Mouse (Mus musculus) ovary, postnatal 14 days (tissue): ENCODE results near the gene Sel1l3.

ENCODE experiments used
- DNase-seq: peaks from one replicate; pipeline ENCODE4 v3.0.0; 2022; ENCODE audit warnings: low spot score

Gene Sel1l3

DNA sequence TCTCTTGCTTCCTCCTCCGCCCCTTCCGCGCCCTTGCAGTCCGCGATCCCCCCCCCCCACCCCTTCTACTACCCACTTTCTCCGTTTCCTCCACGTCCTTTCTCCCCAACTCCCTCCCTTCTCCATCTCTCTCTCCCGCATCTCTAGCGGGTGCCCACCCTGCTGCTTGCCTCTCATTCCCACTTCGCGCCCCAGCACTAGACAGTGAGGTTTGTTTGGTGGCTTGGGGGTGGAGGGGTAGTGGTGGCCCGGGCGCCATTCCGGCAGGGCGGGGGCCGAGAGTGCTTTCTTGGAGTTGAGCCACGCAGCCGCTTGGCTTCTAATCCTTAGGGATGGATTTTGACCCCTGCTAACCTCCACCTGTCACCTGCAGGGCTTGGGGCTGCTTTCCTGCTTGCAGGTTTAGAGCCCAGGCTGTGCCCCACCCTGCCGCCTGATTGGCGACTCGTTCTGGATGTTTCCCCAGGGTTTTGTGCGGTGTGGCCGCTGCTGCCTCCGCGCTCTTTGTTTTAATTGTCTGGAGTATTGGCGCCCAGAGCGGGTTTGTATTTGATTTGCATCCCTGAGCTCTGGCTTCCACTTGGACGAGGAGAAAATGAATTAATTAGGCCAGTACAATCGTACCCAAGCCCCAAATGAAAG lies at the start of gene Sel1l3:
Gene Sel1l3 (minus strand): TSS at position 217 of the 642 bp plus-strand sequence.
- DNase-seq = no peak

DNA sequence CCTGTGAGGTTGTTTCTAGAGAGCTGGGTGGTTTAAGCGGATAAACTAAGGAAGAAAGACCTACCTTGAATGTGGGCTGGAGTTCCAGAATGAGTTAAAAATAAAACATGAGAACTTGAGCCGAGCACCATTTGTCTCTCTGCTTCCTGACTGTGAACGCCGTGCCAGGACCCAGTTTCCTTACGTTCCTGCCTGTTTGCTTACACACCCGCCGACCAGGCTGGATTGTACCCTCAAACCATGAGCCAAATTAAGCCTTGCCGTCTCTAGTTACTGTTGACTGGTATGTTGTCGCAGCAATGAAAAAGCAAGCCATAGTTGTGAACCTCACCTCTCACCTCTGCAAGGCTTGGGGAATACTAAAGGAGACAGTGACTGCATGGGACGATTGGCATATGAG lies 48.3 kb upstream of the Sel1l3 start:
- no peak for DNase-seq

DNA sequence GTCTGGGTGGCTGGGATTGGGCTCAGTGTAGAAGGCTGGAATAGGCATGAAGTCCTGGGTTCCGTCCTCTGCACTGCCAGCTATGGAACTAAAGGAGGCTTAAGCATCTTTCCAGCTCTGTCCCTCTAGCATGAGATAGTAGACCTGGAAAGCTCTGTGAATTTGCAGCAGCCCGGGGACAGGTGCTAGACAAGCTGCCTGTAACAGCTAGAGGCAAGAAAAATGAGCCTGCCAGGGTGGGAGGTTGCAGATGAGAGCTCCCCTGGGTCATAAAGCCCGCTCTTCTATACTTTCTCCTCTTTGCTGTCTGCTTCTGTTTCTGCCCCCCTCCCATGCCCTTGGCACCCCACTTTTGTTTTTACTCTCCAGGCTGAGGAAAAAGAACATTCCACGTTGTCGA lies 46.2 kb upstream of the Sel1l3 start:
- no peak for DNase-seq

DNA sequence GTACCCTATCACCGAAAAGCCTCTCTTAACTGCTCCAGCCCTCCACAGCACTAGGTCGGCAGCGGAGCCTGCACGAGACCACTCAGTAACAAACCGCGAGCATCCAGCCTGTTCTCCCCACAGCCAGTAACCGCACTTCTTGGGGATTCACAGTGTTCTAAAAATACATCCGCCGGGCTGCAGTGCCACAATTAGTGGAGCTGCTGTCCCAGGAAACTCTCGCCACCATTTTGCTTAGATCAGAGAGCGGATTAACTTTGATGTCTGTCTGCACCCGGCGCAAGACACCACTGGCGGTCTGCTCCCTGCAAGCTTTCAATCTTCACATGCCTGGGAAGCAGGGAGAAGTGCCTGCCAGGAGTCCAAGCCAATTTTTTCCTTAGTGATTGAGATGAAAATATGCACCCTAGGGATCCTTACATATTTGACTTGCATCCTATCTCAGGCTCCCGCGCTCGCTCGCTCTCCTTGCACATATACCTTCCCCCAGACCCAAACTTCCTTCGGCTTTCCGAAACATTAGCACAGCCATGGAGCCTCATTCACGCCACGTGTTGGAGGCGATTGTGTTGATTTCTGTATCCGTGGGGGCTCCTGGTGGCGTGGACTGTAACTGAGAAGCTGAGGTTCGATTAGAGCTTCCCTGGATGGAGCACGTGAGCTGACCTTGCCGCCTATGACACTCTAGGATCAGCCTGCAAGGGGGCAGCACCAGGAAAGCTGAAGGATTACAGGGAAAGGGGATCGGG lies 44.5 kb upstream of the Sel1l3 start:
- no peak for DNase-seq

DNA sequence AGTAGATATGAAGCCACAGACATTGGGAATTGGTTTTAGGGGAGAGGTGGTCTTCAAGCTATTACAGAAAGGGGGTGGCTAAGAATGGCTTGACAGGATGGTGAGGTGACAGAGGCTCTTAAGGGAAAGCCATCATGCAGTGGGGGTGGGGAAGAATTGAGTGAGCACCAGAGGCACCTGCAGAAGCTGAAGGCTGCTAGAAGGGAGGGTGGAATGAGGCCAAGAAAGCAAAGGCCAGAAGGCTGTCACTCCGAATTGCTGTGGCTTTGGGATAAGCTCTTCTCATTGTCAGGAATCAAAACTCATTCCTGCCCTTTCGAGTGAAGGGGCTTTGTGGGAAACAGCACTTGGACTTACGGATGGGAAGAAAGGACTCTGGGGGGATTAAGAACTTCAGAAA lies 41.1 kb upstream of the Sel1l3 start:
- DNase-seq = no peak

DNA sequence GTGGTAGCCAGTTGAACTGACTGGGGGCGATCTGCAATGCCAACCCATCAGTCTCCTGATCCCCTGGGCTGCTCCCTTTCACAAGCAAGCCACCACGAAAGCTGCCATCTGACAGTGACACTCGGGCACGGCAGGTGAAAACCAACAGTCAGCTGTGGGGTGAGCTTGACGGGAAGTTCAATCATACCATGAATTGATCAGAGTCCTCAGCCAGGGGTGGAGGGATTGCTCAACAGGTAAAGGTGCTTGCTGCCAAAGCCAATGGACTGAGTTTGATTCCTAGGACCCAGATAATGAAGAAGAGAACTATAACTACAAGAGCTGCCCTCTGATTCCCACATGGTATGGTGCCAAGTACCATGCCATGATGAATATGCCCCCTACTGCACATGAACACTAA lies 40.4 kb upstream of the Sel1l3 start:
- no peak for DNase-seq

DNA sequence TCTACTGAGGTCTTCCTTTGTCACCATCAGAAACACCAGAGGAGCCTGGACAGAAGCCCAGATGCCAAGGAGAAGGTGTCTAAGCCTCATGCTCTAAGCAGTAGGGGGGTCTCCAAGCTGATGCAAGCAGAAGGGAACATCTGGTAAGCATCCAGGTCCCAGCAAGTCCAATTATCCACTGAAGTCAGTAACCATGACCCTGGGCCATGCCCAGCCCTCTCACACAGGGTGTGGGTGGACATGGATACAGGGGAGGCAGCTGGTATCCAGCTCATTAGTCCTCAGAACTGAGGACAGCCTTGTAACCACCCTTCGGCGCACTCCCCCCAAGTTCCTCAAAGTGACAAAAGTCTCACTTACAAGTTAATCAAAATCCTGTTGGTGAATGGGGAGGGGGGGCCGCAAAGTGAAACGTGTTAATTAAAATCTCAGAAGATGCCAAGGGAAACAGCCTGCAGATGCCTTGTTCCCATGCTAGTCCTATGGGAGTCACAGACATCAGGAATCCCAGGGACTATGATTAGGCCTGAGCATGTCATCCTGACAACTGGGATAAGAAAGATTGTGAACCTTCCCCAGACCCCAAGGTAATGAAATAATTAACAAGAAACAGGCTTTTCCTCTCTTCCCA lies 35.8 kb upstream of the Sel1l3 start:
- DNase-seq = no peak

DNA sequence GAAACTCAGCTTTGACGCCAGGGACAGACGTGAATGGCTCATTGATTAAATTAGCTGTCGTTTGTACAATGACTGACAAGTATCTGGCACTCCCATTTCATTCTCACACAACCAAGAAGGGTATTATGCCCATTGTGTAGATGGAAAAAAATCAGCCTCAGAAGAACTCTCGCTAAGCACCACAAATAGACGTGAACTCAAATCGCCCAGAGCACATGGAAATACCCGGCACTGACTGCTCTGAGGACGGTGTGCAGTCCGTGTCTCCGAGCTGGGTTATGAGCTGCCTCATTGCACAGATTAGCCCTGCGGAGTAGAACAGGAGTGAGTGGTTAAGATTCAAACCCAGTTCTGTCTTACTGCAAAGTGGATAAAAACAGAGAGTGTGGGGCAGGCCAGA lies 34.8 kb upstream of the Sel1l3 start:
- DNase-seq = no peak

DNA sequence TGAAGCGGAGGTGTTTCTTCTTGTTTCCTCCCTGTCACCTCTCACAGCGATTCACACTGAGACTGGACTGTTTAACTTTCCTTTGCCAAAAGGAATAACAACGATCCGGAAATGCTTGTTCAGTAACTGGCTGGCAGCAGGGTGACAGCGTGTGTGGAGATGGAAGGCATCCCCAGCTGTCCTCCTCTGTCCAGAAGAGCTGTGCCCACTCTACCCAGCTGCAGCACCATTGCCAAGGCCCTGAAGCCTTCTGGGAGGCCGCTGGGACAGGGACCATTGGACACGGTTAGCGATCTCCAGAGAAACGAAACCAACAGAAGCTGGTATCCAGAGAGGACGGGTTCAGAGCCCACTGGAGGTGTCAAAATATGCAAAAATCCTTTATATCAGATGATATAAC lies 30.2 kb upstream of the Sel1l3 start:
- no peak for DNase-seq

DNA sequence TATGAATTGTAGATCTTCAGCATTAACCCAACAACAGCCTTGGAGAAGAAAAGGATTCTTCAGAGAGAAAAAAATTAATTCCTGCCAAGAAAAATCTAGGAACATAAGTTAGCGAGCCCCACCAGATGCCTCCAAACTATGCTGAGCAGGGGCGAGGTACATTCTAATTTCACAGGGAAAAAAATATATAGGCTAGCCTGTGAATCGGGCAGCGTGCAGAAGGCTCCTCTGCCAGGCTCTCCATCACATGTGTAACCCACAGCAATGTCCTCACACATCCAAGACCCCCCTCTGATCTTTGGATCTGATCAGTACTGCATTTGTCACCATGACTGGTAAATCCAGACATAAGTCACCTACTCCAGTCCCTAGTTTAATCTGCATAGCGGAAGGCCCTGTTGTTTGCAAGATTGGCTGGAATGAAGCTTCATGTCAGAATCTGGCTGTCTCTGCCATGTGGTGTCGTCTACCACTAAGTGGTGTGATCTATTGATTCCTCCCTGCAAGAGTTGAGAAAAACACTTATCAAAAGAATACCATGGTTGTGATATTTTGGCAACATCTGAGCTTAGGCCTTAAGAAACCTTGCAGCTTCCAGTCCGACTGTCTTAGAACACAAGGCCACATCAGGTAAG lies 29.3 kb upstream of the Sel1l3 start:
- DNase-seq = no peak

DNA sequence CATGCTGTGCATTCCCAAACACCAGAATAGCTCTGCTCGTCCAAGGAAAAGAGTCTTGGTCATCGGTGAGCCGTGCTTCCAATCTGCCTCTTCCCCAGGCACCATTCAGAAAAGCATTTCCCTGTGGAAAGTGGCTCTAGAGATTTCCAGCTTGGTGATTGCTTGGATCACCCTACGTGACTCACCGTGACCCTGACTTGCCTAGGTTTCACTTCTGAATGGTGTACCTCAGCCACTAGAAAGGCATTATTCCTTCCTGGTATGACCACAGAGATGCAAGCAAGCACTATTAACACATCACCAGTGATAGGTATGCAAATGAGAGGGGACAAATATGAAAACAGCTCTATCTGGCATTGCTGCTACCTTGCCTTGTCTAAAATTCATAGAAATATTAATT lies 28.2 kb upstream of the Sel1l3 start:
- DNase-seq = no peak

DNA sequence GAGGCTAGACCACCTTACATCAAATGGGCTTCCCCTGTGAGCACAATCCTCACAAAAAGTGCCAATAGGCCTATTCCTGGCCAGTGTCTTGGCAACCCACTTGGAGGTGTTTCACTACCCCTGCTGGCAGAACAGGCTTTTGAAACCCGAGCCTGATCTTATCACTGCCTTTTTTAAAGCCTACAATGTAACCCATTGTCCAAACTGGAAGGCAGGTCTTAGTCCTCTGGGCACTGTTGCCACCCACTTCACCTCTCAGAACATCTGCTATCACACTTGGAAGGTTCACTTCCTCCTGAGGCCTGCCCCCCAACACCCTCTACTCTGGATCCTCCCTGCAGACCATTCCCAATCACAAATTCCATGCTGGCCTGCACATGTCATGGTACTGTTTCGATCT lies 27.4 kb upstream of the Sel1l3 start:
- no peak for DNase-seq

DNA sequence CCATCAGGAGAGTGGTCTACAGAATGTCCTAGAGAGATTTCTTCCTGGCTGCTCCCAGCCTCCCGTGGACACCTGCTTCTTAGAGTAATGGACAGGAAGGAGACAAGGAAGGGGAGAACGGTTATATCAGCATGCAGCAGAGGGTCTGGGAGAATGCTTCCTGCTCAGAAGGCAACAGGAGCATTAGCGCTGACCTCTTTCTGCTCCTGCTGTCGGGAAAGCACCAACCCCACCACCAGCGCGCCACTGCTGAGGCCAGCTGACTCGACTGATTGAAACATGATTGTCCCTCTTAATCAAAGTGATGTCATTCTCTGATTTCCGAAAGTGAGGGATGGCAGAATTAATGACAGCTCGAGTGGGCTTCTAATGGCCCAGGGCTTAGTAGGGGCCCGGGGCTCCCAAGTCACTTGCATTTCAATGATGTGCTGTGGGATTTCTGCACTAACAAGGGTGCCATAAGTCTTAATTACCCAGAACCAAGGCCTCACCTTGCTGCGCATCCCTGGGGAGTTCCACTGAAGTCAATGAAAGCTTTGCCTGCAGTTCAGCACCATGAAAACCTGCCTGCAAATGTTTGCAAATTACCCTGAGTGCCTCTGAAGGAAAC lies 26.2 kb upstream of the Sel1l3 start:
- DNase-seq = no peak

DNA sequence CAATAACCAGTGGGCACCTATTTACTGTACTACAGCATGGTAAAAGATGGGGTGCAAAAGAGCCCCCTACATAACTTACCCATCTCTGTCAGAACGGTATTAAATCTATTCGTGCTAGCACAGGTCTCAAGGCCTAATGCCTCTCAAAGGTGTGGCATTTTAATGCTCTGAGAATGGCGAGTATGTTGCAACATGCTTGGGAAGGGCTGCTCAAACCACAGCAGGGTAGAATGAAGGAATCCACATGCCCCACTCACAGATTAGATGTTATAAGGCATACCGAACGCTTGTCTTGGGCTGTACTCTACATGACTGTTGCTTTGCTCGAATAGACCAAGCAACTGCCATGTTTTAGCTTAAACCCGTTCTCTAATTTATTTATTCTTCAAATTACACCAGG lies 25.5 kb upstream of the Sel1l3 start:
- DNase-seq = no peak

DNA sequence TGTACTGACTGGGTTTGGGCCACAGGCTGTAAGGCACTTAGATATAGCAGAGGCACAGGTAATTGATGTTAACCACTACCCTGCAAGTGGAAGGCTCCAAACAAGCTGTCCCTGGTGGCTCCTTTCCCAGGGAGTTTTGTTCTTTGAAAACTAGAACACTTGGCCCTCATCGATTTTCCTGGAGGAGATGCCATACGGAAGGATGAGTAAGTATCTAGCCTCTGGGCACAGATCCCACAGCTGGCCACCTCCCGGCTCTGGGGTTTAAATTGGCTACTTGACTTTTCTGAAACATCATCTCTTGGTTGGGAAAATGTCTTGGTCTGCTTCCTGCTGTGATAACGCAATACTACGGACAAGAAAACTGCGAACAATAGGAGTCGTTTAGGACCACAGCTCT lies 25.0 kb upstream of the Sel1l3 start:
- no peak for DNase-seq

DNA sequence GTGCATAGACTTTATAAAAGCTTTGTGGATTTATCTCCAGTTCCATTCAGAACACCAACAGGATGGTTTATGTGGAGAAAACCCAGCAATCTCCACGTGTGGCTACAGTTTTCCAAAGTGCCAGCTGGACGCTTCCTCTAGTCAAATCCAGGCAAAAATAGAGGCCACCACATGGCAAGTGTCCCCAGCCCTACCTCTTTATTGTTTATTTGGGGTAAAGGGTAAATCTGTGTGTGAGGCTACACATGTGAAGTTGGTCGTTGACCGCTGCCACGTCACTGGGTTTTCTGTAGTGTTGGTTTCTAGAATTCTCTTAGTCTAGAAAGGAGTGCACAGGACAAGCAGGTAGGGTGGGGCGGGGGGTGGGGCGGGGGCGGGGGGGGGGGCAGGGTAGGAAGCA lies 23.0 kb upstream of the Sel1l3 start:
- no peak for DNase-seq

DNA sequence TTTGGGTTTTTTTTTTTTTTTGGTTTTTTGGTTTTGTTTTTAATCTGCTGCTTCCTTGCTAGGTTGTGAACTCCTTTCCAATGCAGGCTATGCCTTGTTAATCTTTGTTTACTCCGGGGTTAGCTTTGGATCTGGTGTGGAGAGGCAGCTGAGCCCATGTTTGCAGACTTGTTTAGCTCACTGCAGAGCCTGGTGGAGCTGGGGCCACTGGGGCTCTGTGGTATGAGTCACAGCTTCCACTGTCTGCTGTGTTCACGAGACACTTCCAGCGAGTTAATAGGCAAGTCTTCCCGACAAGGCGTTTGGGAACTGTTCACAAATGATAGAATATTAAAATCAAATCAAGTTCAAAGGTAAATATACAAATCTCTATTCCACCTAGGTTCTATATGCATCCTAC lies 22.4 kb upstream of the Sel1l3 start:
- no peak for DNase-seq

DNA sequence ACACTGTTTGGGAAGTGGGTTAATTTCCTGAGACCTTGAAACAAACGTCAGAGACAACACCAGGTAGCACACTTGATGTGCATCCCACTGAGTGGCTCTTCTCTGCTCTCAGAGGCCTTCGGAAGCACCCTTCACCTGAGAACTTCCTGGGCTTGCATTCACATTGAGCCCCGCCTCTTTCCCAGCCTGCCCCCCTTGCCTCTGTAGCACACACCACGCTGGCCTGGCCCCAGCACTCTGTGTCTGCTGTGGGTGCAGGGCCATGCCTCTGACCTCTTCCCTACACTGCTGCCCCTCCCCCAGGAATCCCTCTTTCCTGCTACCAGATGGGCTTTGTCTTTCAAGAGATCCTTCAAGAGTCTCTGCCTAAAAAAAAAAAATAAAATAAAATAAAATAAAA lies 21.8 kb upstream of the Sel1l3 start:
- no peak for DNase-seq

DNA sequence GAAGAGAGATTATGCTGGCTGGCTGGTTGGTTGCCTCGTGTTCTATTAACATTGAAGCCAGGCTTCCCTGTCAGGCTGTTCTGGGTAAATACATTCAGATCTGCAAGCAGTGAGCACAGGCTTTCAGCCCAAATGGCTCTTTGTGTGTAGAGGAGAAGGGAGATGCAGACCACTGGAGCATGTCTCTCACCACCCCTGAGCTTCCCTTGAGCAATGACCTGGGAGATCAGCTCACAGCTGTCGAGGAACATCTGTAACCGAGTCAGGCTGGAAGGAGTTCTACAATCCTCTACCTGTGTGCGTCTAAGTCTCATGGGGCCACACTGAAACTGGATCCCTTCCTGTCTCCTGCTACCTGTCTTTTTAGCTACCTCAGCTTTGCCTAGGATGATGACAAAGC lies 16.8 kb upstream of the Sel1l3 start:
- no peak for DNase-seq

DNA sequence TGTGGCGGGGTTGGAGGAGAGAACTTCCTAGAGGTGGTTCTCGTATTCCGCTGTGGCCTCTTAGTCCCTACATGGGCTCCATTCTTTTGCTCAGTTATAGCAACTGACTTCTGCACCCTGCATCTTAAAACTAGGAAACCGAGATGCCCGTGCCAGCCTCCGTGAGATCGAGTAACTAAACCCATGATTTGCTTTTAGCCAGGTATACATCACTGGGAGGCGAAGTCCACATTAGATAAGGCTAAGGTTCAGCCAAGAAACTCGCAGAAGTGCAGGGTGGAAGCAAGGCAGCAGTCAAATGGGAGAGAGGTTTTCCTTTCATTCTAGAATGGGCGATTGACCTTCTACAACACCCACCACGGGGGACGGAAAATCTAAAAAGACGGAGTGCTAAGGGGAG lies 11.7 kb upstream of the Sel1l3 start:
- DNase-seq = no peak

DNA sequence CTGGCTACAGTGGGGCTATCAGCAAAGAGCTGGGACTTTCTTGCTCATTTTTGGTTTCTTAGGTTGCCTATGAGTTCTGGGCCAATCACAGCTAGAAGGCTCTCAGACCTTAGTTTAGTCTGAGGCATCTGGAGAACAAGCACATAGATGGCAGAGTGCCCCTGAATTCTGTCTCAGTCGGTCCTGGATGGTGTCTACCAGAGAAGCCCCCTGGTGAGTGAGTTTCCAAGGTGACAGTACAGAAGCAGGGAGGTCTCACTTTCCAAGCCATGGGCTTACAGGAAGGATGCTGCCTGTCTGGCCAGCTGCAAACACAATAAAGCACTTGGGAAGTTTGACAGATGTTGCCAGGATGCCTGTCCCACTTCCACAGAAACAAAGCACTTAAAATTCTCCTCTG lies 1.1 kb upstream of the Sel1l3 start:
- no peak for DNase-seq

DNA sequence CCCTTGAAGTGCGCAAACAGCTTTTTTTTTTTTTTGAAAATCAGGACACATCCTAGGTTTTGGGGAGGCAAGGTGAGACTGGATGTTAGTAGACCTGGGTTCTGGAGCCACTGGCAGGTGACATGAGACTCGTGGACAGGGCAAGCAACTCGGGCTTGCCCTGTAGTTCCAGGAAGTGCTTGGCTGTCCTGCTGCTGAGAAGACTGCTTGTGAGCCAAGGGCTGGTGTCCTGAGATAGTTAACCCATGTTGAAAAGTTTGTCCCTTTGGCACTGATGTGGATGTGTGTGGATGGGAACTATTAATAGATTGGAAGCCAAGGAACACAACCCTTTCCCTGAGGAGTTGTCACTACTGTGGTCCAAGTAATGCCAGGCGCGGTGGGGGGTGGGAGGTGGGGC lies 635 bp upstream of the Sel1l3 start:
- no peak for DNase-seq
